Mouse (Mus musculus) kidney, postnatal 0 days (tissue): ENCODE measurements around the gene Gramd1a. TPM values are rescaled to one million over a fixed set of nuclear protein-coding genes. Genes with fewer than 3 reads are reported as not detected.
A peak's percentile ranks its signal among the peaks of the same experiment; 100 is the strongest.

ENCODE experiments used
- ATAC-seq: fragments of 200-750 bp; cut with Nextera tagmentation; replicated peaks from 2 replicates; pipeline ENCODE4 v1.8.0; 2017; ENCODE audit warnings: low read depth, moderate number of reproducible peaks, moderate TSS enrichment, moderate library complexity; ENCODE audit not compliant: low FRiP score
- DNase-seq: peaks from one replicate; pipeline ENCODE4 v3.0.0-alpha.2; 2016; ENCODE audit warnings: low spot score
- H3K27ac ChIP-seq: fragments of 300-500 bp; sonication (generic); 2 replicates; pipeline ENCODE4 v1.5.1; 2014; ENCODE audit warnings: mild to moderate bottlenecking
- H3K27me3 ChIP-seq: fragments of 300-500 bp; sonication (generic); 2 replicates; pipeline ENCODE4 v1.6.1; 2014; ENCODE audit warnings: low read length, mixed read lengths; ENCODE audit not compliant: insufficient read depth
- H3K36me3 ChIP-seq: fragments of 300-500 bp; sonication (generic); 2 replicates; pipeline ENCODE4 v1.6.1; 2014; ENCODE audit warnings: low read length, mixed read lengths; ENCODE audit not compliant: insufficient read depth
- H3K4me1 ChIP-seq: fragments of 300-500 bp; sonication (generic); replicated peaks from 2 replicates; pipeline ENCODE4 v1.6.1; 2014; ENCODE audit warnings: antibody characterized with exemption, low read length, mixed read lengths; ENCODE audit not compliant: insufficient read depth
- H3K4me2 ChIP-seq: fragments of 300-500 bp; sonication (generic); 2 replicates; pipeline ENCODE4 v1.6.1; 2014; ENCODE audit warnings: mild to moderate bottlenecking, low read length, moderate library complexity, mixed read lengths
- H3K4me3 ChIP-seq: fragments of 300-500 bp; sonication (generic); replicated peaks from 2 replicates; pipeline ENCODE4 v1.5.1; 2014; ENCODE audit warnings: low read depth, low read length
- H3K9ac ChIP-seq: fragments of 300-500 bp; sonication (generic); 2 replicates; pipeline ENCODE4 v1.6.1; 2014; ENCODE audit warnings: low read depth, low read length
- H3K9me3 ChIP-seq: fragments of 300-500 bp; sonication (generic); replicated peaks from 2 replicates; pipeline ENCODE4 v1.6.1; 2016; ENCODE audit warnings: low read length, inconsistent platforms, mixed read lengths
- CTCF ChIP-seq: IDR thresholded peaks from 2 replicates; pipeline ENCODE4 v1.5.1; 2016; ENCODE audit warnings: antibody characterized with exemption, low read depth, mild to moderate bottlenecking, moderate library complexity
- WGBS: fragments of 180-500 bp; shearing (Covaris S2); extraction: QIAGEN DNeasy Blood & Tissue Kit; methylation state at CpG from one replicate; pipeline ENCODE4 v1.1.7; 2014; 5-methylcytosine and 5-hydroxymethylcytosine counted together
- polyA plus RNA-seq: library from polyadenylated mRNA; unstranded; fragments of >200 nt; fragmentation: Nextera tagmentation; extraction: Ambion mirVana; gene quantifications from 2 replicates; pipeline ENCODE4 v1.2.1, GENCODE M21; 2015

Gene Gramd1a
- polyA plus RNA-seq, 1 experiment from 2014 or later = 36.3 TPM

GRCm38 (mm10) chr7:31148756-31149155 is 6.9 kb downstream of the Gramd1a start:
- peak overlapping the region; percentile 73 for H3K4me2 ChIP-seq
- H3K9me3 ChIP-seq = no peaks in the 10 kb centered on the region
- DNase-seq (peak; percentile 79), ATAC-seq (0 out of 2 replicates have a peak, but pooled peaks have one; percentile 15)
- H3K27ac ChIP-seq = 0 out of 2 replicates have a peak overlapping the region, but pooled peaks have one; percentile 2
- no peaks in the 10 kb centered on the region for H3K36me3 ChIP-seq
- 5% methylated on average over 9 of the region's 9 CpGs for WGBS
- peaks cover 27% of the 10 kb centered on the region for H3K4me1 ChIP-seq
- no peak overlapping the region for H3K9ac ChIP-seq
- no peak for TF ChIP-seq CTCF
- peak overlapping the region; percentile 94; the same call in 1 of the 2 replicates for H3K4me3 ChIP-seq
- H3K27me3 ChIP-seq = no peaks in the 10 kb centered on the region

- Histone ChIP-seq H3K9ac (no peak overlapping the region), H3K36me3 (peaks cover 6% of the 10 kb centered on the region), H3K4me3 (no peak overlapping the region), H3K9me3 (no peaks in the 10 kb centered on the region), H3K27ac (0 out of 2 replicates have a peak overlapping the region, but pooled peaks have one; percentile 2), H3K4me1 (peaks cover 27% of the 10 kb centered on the region), H3K27me3 (no peaks in the 10 kb centered on the region), H3K4me2 (0 out of 2 replicates have a peak overlapping the region, but pooled peaks have one; percentile 73)
- WGBS = 70% methylated on average over 3 of the region's 3 CpGs
- ATAC-seq (no peak), DNase-seq (no peak)
- no peak for TF ChIP-seq CTCF
Observed at GRCm38 (mm10) chr7:31148086-31148485, 7.6 kb downstream of the Gramd1a start.

- H3K27me3 ChIP-seq = no peaks in the 10 kb centered on the region
- no peak overlapping the region for H3K27ac ChIP-seq
- H3K9ac ChIP-seq = no peak overlapping the region
- no peak overlapping the region for H3K4me3 ChIP-seq
- H3K9me3 ChIP-seq = no peaks in the 10 kb centered on the region
- H3K36me3 ChIP-seq = peaks cover 29% of the 10 kb centered on the region
- DNase-seq (no peak), ATAC-seq (no peak)
- TF ChIP-seq CTCF = no peak
- peaks cover 21% of the 10 kb centered on the region for H3K4me1 ChIP-seq
- no peak overlapping the region for H3K4me2 ChIP-seq
- 26% methylated on average over 12 of the region's 12 CpGs for WGBS
Observed at GRCm38 (mm10) chr7:31145596-31146160, 10.0 kb downstream of the Gramd1a start.

- peak; percentile 32 for TF ChIP-seq CTCF
- no peak overlapping the region for H3K4me2 ChIP-seq
- no peak for DNase-seq
- no peaks in the 10 kb centered on the region for H3K27me3 ChIP-seq
- H3K36me3 ChIP-seq = peaks cover 35% of the 10 kb centered on the region
- peaks cover 20% of the 10 kb centered on the region for H3K4me1 ChIP-seq
- ATAC-seq = no peak
- H3K27ac ChIP-seq = no peak overlapping the region
- no peak overlapping the region for H3K4me3 ChIP-seq
- no peaks in the 10 kb centered on the region for H3K9me3 ChIP-seq
- 98% methylated on average over 16 of the region's 16 CpGs for WGBS
- no peak overlapping the region for H3K9ac ChIP-seq
Observed at GRCm38 (mm10) chr7:31144886-31145285, 10.8 kb downstream of the Gramd1a start.

GRCm38 (mm10) chr7:31140941-31141340 is 14.8 kb downstream of the Gramd1a start:
- 89% methylated on average over 10 of the region's 10 CpGs for WGBS

GRCm38 (mm10) chr7:31140302-31140701 is 15.4 kb downstream of the Gramd1a start:
- H3K4me3 ChIP-seq = no peak overlapping the region
- no peaks in the 10 kb centered on the region for H3K4me1 ChIP-seq
- no peak overlapping the region for H3K27ac ChIP-seq
- H3K4me2 ChIP-seq = no peak overlapping the region
- TF ChIP-seq CTCF = no peak
- 92% methylated on average over 4 of the region's 4 CpGs for WGBS
- H3K9me3 ChIP-seq = no peaks in the 10 kb centered on the region
- H3K27me3 ChIP-seq = no peaks in the 10 kb centered on the region
- H3K9ac ChIP-seq = no peak overlapping the region
- H3K36me3 ChIP-seq = peaks cover 80% of the 10 kb centered on the region
- ATAC-seq (peak; percentile 9; the same call in 1 of the 2 replicates), DNase-seq (no peak)

More at GRCm38 (mm10) chr7:31140941-31141340, 14.8 kb downstream of the Gramd1a start:
- no peaks in the 10 kb centered on the region for H3K4me1 ChIP-seq
- H3K36me3 ChIP-seq = peaks cover 74% of the 10 kb centered on the region
- no peak overlapping the region for H3K4me2 ChIP-seq
- DNase-seq (no peak), ATAC-seq (no peak)
- H3K9ac ChIP-seq = no peak overlapping the region
- H3K9me3 ChIP-seq = no peaks in the 10 kb centered on the region
- TF ChIP-seq CTCF = no peak
- H3K27me3 ChIP-seq = no peaks in the 10 kb centered on the region
- H3K4me3 ChIP-seq = no peak overlapping the region
- H3K27ac ChIP-seq = no peak overlapping the region

- Histone ChIP-seq H3K4me3 (no peak overlapping the region), H3K4me1 (no peaks in the 10 kb centered on the region), H3K27me3 (no peaks in the 10 kb centered on the region), H3K36me3 (peaks cover 84% of the 10 kb centered on the region), H3K9ac (no peak overlapping the region), H3K4me2 (no peak overlapping the region), H3K27ac (no peak overlapping the region), H3K9me3 (no peaks in the 10 kb centered on the region)
- DNase-seq = peak; percentile 72
- peak; percentile 63; the same call in 1 of the 2 replicates for ATAC-seq
- WGBS = 61% methylated on average over 5 of the region's 5 CpGs
- TF ChIP-seq CTCF = peak; percentile 78
Observed at GRCm38 (mm10) chr7:31139765-31140164, 15.9 kb downstream of the Gramd1a start.
